Mouse (Mus musculus) gastrocnemius, adult 8-10 months (tissue): ENCODE data around the gene 4933400A11Rik. TPM values are rescaled to one million over a fixed set of nuclear protein-coding genes. Genes with fewer than 3 reads are reported as not detected.

ENCODE experiments used
- DNase-seq, 2 experiments: peaks; one replicate each; pipeline ENCODE4 v3.0.0; 2022; ENCODE audit warnings: low spot score in 2 of 2
- total RNA-seq, 4 experiments: library from RNA; stranded (reverse); gene quantifications; 2 replicates each; pipeline ENCODE4 v1.2.4; 2022

The 4933400A11Rik gene
- total RNA-seq: not detected

DNA sequence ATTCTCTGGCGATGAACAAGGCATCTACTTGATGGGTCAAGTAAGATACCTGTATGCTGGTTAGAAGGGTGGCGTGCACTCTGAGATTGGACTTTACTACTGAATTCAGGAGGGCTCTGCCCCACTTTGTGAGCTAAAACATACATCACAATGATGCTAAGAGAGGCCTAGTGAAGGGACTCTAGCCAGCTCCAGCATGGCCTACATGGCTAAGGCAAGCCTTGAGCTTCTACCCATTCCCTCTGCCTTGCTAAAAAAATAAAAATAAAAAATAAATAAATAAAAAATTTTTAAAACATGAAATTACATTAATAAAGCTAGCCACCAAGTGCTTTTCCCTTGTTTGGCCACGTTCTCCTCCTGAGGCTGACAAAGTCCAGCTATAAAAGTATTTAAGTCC, at the start of gene 4933400A11Rik:
Gene 4933400A11Rik (minus strand): TSS at position 101 of the 400 bp plus-strand sequence.
- no peak for DNase-seq

DNA sequence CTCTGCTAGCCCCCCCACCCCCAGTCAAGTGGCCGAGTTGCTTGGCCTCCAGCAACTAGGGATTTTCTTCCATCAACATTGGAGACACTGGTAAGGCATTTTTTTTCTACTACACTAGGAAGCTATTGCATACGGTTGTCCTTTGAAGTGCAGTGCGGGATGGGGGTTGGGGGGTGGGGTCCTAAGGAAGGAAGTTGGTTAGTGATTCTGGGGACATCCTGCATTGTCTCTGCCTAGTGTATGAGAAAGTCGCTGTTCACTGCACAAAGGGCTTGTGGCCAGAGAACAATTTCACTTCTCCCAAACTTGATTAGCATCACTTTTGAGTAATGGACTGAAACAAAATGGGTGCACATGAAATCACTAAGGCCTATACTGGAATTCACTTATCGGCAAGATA, 48.7 kb upstream of the 4933400A11Rik start:
- DNase-seq: no peak

DNA sequence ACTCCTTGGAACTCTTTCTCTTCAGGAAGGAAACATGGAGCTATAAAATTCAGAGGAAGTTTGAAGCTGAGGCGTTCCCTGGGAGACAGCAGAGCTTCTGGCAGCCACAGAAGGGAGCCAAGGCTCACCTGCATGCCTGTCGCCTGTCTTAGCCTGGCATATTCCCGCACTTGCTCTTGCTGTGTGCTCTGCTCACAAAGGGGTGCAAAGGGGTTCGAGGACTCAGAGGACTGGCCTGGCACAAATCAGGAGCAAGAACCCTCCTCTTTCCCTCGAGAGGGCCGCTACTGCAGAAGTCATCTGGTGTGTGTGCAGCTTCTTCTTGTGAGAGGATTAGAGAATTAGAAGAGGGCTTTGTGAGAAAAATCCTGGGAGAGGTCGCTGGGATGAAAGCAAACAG, 48.3 kb upstream of the 4933400A11Rik start:
- no peak for DNase-seq

DNA sequence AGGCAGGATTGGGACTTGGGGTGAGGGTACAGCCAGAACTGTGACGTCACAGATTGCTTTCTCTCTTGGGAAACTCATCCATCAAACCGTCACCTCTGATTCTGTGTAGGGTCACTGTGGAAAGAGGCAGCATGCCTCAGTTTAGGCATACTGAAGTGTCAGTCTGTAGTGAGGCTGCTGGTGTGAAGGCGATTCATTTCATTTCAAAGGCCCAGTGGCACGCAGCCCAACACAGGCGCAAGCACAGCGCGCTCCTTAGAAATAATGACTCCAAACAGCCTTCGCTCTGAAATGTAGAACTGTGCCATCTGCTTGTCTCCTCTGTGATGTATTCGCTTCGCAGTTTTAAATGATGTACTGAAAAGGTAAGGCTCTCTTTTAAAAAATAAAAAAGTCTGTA, 47.5 kb upstream of the 4933400A11Rik start:
- DNase-seq: no peak

DNA sequence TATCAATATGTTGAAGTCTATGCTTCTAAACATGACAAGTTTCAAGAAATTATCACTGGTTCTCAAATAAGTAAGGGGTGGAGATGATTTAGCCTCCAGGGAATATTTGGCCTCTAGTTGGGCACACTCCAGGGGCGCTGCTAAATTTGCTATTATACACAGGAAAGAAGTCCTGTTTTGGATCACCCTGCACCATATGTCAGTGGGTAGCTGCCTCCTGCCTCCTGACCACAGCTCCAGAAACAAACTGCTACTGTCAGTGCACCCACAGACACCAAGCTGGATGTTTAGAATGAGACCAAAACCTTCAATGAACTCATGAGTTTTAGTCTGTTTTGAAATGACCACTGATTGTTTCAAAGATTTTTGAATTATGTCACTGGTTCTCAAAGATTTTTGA, 34.2 kb upstream of the 4933400A11Rik start:
- DNase-seq: no peak

DNA sequence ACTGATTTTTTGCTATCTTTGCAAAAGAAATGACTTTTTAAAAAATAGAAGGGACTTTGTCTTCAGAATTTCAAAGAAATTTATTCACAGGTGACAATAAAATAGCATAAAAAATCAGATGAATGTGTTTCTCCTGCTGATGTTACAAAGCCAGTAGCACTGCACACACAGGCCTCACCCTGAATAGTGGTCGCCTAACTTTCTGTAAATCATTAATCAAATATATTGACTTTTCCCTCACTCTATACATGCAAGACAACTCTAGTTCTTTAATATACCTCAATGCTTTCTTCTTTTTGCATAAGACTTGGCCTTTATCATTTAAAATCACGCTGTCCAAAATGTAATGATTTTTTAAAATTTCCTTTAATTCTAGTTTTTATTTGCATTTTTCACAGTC, 32.3 kb upstream of the 4933400A11Rik start:
- DNase-seq: no peak

DNA sequence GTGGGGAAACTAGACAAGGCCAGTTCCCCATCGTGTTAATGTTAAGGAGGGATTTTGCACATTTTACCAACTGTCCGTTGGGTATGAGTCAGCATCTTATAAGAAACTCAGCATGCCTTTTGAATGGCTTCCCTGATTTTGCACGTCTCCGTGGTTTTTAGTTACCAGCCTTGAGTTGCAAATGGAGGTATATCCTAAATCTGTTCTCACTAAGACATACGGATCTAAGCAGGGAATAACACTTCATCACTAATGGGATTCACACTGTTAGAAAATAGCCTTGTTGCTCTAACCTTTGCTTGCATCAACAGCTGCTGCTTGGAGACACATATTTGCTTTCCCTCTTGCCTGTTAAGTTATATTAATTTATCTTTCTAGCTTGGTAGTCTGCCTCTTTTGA, 31.9 kb upstream of the 4933400A11Rik start:
- no peak for DNase-seq

DNA sequence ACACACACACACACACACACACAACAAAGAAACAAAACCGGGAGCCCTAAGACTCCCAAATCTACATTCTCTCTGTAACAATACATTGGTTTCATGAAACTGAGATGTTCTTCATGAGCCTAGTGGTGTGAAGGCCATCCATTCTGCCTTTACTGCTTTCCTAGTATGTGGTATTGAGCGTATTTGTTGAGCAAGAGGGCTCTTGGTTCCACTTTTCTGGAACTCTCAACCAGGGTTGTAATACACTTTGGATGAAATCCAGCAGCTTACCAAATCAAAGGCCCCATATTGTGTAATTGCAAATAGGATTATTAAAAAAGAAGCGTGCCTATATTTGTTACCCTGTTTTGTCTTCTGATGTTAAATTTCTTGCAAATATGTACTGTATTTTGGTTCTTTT, 28.3 kb upstream of the 4933400A11Rik start:
- no peak for DNase-seq

DNA sequence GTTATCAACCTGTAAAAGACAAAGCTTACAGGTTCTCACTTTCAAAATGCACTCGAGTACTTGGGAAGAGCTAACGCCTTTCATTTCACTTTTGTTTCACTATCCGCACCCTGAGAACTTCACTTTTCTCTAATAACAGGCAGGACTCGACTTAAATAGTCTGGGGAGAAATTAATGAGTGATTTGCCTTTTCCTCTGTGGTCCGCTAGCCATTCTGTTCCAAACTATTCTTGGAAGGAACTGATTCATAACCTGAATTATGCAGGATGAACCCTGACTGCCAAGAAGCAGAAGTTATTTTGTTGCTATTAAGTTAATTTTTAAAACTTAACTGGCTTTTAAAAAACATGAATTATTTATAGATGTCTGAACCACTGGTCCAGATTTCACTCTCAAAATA, 26.4 kb upstream of the 4933400A11Rik start:
- DNase-seq: no peak

DNA sequence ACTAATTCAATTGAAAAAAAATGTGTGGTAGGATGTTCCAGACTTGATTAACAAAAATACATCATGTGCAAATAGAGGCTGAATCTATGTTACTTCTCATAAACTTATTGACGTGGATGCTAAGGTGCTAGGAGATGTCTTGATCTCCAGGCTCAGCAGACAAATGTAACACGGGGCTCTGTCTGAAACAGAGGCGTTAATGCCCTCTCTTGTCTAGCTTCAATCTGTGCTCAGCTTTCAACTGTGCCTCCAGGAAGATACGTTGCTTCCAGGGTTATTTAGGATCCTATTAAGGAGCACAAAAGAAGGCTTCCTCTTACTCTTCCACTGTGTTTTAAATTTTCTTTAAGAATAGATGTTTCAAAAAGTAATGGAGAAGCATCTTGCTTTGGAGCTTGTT, 20.8 kb upstream of the 4933400A11Rik start:
- no peak for DNase-seq

DNA sequence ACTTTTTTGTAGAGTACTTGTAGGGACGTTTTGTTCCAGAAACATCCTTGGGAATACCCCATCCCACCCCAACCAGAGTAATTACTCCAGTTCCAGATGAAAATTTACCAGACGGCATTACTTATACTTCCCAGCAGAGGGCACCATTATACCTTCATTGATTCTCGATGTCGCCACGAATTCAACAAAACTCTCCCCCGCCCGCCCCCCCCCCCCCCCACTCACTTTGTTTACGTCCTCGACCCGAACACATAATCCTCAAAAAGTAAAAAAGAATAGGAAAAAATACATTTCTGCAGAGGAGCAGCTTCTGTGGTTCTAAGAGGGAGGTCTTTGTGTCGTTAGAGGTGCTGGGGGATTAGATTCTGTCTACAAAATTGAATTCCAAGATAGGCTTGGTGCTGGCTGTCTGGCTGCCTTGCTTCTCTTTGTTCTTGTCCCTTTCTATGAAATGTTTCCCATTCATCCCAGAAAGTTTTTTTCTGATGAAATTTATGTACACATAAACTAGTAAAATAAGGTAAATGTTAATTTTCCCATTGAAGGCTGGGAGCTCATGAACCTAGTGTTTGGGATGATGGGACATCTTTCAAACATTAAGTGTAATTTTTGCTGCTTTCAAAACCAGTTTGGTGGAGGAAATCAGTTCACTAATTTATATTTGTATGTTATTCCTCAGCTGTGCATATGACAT, 19.7 kb upstream of the 4933400A11Rik start:
- no peak for DNase-seq

DNA sequence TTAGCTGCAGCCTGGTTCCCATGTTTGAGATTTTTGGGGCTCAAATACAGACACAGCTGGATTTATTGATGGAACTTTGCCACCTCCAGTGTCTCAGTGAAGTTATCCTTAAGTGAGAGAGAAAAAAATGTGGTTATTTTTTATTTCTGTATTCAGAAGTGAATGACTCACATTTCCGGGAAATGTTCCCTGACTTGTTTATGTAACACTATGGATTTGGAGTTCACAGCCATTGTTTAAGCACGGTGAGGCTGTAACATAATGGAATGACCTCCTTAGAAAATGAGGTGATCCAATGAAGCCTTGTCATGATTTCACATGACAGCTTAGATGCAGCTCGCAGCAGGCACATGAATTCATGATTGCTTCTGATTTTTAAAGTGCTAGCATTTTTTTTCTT, 17.7 kb upstream of the 4933400A11Rik start:
- no peak for DNase-seq

DNA sequence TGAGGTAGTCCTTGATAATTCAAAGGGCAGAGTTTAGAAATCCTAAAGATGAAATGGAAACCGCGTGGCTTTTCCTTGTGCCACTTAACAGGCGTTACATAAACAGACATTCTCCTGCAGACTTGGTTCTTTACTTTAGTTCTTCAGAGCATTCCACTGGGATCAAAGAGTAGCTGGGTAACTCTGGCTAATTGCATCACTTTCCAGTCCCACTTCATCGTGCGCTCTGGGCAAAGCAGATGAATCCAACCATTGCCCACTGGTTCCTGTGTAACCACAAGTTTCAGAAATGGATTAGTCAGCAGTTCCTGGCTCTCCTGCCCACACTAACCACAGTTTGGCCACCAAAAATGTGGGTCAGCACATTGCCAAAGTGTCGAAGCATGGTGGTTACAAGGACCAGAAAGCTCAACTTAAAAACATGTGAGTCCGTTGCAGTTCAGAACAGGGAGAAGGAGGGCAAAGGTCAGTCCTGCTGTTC, 15.4 kb upstream of the 4933400A11Rik start:
- DNase-seq: no peak

DNA sequence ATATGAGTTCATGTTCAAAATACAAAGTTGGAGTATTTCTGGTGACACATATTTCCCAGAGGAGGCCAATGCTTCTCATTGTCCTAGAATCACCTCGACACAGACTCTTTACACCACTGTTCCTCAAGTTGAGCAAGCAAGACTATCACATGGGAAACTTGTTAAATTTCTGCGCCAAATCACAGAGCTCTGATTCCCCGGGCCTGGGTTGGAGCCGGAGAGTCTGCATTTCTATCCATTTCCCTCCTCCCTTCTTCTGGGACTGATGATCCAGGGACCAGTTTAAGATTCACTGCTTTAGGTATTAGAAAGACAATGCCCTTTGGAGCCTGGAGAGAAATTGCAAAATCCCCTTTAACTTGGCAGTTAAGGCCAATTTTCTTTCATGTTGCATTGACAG, 15.0 kb upstream of the 4933400A11Rik start:
- DNase-seq: no peak

DNA sequence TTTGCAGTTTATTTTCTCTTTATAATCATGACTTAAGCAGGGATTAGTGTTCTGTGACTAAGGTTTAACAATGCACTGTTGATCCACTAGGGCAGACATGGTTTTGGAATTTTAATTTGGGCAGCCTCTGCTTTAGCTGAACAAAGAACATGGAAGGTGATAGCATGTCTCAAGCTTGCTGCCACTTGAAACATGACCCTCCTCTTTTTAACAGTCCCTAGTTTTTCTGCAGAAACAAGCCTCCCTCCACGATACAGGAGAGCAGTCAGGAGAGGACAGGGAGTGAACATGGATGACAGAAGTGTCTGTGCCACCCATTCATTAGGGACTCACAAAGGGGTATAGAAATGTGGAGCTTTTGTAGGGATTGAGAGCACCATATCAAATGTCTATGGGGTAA, 13.4 kb upstream of the 4933400A11Rik start:
- no peak for DNase-seq

DNA sequence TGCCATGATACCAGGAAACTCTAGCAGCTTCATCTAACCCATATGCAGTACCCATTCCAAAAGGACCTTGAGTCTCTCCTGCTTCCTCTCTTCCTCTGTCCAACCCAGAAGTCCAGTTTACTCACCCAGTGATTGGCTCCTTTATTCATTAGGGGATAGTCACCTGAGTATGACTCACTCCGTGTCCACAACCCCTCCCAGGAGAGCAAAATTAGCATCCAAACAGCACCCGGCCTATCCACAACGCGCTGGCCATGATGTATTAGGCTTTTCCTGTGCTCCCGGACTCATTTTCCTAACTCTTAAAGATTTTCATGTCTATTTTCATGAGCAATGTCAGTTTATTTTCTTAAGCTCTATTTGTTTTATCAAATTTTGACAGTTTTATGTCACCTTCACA, 10.3 kb upstream of the 4933400A11Rik start:
- DNase-seq: no peak

DNA sequence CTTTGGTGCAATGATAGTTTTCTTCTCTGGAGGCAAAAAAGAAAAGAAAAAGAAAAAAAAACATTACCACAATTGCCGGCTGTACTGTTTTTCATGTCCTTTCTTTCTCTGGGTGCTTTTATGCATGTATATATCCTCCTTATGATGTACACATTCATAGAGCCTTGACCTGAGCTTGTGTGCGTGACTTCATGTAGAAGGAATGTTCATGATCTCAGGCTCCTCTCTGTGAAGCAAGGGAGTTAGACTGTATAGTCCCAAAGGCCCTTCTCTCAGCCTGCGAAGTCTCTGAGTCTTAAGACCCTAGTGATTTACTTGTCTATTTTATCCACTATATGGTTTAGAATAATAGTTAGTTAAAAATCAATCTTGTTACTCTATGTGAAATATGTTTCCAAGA, 21.4 kb downstream of the 4933400A11Rik start:
- DNase-seq: no peak

DNA sequence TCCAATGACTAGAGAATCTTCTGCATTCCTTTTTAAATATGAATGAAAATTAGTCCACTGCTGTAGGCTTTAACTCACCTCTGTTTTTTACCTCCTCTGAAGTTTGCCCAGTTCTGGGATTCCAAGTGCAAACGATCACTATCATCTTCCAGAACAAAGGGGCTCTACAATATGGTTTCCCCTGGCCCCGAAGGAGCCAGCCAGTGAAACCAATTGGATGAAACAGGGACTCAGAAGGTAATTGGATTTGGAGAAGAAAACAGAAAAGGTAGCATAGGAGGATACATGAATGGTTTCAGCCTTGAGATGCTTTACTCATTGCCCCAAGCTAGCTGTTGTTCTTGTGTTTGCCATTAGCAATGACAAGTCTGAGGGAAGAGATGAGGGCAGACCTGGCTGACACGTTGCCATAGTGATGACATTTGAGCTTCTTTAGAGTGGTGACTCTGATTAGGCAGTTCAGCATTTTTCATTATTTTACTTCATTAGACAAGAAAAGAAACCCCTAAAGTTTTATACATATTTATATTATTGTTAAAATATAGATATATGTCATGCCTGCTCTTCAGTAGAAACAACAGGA, 44.0 kb downstream of the 4933400A11Rik start:
- no peak for DNase-seq

Other genes starting within 250 kb of the 4933400A11Rik start
- 1 to 10 TPM; 4.4 to 8.6 (median 5.5) TPM for gene Mid1, start 94.4 kb downstream of the 4933400A11Rik start, total RNA-seq
- 10 to 100 TPM; 16.4 to 40.2 (median 21.6) TPM for gene Gm21887, start 230.0 kb upstream of the 4933400A11Rik start, total RNA-seq